Mouse (Mus musculus) heart, embryonic 15.5 days (tissue): ENCODE data around the gene Uap1l1. TPM values are rescaled to one million over a fixed set of nuclear protein-coding genes. Genes with fewer than 3 reads are reported as not detected.

Experiments
- ATAC-seq: fragments of 200-750 bp; cut with Nextera tagmentation; replicated peaks from 2 replicates; pipeline ENCODE4 v1.8.0; 2017; ENCODE audit warnings: low read depth, moderate TSS enrichment; ENCODE audit not compliant: insufficient number of reproducible peaks, insufficient read depth, low FRiP score
- H3K27ac ChIP-seq: fragments of 300-500 bp; sonication (generic); 2 replicates; pipeline ENCODE4 v1.5.1; 2015; ENCODE audit warnings: mild to moderate bottlenecking, inconsistent platforms
- H3K27me3 ChIP-seq: fragments of 300-500 bp; sonication (generic); 2 replicates; pipeline ENCODE4 v1.6.1; 2015; ENCODE audit warnings: inconsistent platforms
- H3K36me3 ChIP-seq: fragments of 300-500 bp; sonication (generic); 2 replicates; pipeline ENCODE4 v1.6.1; 2015; ENCODE audit warnings: mild to moderate bottlenecking, inconsistent platforms
- H3K4me1 ChIP-seq: fragments of 300-500 bp; sonication (generic); replicated peaks from 2 replicates; pipeline ENCODE4 v1.6.1; 2015; ENCODE audit warnings: inconsistent platforms
- H3K4me2 ChIP-seq: fragments of 300-500 bp; sonication (generic); 2 replicates; pipeline ENCODE4 v1.6.1; 2015; ENCODE audit warnings: inconsistent platforms, mild to moderate bottlenecking, moderate library complexity
- H3K4me3 ChIP-seq: fragments of 300-500 bp; sonication (generic); 2 replicates; pipeline ENCODE4 v1.5.1; 2015; ENCODE audit warnings: mild to moderate bottlenecking, inconsistent platforms
- H3K9ac ChIP-seq: fragments of 300-500 bp; sonication (generic); 2 replicates; pipeline ENCODE4 v1.6.1; 2015; ENCODE audit warnings: mild to moderate bottlenecking, inconsistent platforms
- H3K9me3 ChIP-seq: fragments of 300-500 bp; sonication (generic); replicated peaks from 2 replicates; pipeline ENCODE4 v1.6.1; 2016; ENCODE audit warnings: inconsistent platforms
- WGBS: fragments of 180-500 bp; shearing (Covaris S2); methylation state at CpG from one replicate; pipeline ENCODE4 v1.1.7; 2015; ENCODE audit warnings: mixed read lengths; 5-methylcytosine and 5-hydroxymethylcytosine counted together
- polyA plus RNA-seq: library from polyadenylated mRNA; unstranded; fragments of >200 nt; fragmentation: Nextera tagmentation; extraction: Ambion mirVana; gene quantifications from 2 replicates; pipeline ENCODE4 v1.2.1, GENCODE M21; 2015

Uap1l1 gene
- polyA plus RNA-seq, 1 experiment from 2014 or later: 13.9 TPM

DNA sequence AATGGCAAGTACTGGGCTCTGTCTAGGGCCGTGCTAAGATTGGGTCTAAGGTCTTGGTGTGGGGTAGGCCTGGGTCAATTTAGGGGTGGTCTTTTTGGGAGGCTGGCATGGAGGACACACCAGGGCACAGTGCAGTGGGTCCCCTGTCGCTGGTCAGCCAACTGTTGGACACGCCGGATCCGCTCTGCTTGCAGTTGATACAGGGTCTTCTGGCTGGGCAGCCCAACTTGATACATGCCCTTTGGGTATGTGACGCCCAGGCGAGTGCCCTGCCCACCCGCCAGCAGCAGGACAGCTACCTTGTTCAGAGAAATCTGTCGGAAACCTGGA lies 756 bp downstream of the Uap1l1 start:
- Histone ChIP-seq H3K9me3 (no peaks in the 10 kb centered on the region), H3K27ac (no peak overlapping the region), H3K4me2 (peak overlapping the region; percentile 91), H3K4me3 (peak overlapping the region; percentile 62), H3K4me1 (peaks cover 9% of the 10 kb centered on the region), H3K27me3 (peaks cover 25% of the 10 kb centered on the region), H3K36me3 (peaks cover 3% of the 10 kb centered on the region; the same call in 1 of the 2 replicates), H3K9ac (peak overlapping the region; percentile 72)
- WGBS: 37% methylated on average over 9 of the region's 9 CpGs
- no peak; the same call in 1 of the 2 replicates for ATAC-seq

DNA sequence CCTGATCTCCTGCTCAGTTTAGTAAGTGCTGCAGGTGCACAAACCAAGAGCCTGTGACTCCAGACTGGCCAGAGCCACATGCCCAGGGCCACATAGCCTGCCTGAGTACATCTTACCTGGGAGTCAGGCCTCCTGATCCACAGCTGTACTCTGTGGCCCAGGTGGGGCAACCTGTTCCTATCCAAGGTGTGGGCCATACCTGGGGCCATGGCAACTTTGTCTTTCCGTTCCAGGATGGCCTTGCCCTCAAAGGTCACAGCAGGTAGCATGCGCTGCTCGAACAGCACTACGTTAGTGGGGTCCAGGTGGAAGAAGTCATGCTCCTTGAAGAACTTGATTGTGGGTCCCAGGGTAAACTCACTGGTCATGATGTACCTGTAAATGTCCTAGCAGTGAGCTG lies 1.2 kb downstream of the Uap1l1 start:
- Histone ChIP-seq H3K36me3 (peaks cover 3% of the 10 kb centered on the region; the same call in 1 of the 2 replicates), H3K4me3 (peak overlapping the region; percentile 62)

DNA sequence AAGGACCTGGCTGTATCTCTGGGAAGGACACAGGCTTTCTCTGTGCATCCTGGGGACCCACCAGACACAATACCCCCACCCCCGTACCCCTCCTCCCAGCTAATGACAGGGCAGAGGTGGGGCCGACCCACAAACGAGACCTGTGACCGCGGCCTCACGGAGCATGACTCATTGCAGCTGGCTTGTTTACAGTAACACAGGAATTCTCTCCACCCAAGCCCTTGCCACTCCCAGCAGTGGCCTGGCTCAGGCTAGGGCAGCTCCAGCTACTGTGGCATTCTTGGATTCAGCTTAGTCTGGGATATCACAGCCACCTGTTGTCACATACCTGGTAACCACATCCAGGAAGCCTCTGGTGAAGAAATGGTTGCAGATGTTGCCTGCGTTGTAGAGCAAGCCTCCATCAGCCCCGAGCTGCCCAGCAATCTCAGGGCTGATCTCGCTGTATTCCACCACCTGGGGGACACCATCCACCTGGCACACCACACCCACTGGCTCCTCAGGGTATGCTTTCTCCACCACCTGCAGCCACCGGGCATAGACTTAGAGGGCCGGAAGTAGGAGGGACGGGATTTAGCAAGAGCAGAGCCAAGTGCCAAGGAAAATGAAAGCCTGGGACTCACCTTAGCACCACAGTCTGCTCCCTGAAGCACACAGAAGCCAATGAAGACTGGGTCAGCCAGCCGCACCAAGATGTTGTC lies 1.9 kb downstream of the Uap1l1 start:
- H3K9me3 ChIP-seq: no peaks in the 10 kb centered on the region
- 48% methylated on average over 13 of the region's 13 CpGs for WGBS
- peaks cover 3% of the 10 kb centered on the region; the same call in 1 of the 2 replicates for H3K36me3 ChIP-seq
- no peak overlapping the region for H3K27ac ChIP-seq
- H3K4me1 ChIP-seq: peaks cover 9% of the 10 kb centered on the region
- H3K9ac ChIP-seq: no peak overlapping the region
- H3K4me3 ChIP-seq: no peak overlapping the region
- no peak overlapping the region for H3K4me2 ChIP-seq
- no peak for ATAC-seq
- peaks cover 21% of the 10 kb centered on the region for H3K27me3 ChIP-seq

More for the DNA sequence above, 1.2 kb downstream of the Uap1l1 start:
- ATAC-seq: no peak
- Histone ChIP-seq H3K4me1 (peaks cover 9% of the 10 kb centered on the region), H3K27ac (no peak overlapping the region), H3K4me2 (peak overlapping the region; percentile 91), H3K9me3 (no peaks in the 10 kb centered on the region), H3K27me3 (peaks cover 25% of the 10 kb centered on the region), H3K9ac (no peak overlapping the region)
- 91% methylated on average over 4 of the region's 4 CpGs for WGBS

DNA sequence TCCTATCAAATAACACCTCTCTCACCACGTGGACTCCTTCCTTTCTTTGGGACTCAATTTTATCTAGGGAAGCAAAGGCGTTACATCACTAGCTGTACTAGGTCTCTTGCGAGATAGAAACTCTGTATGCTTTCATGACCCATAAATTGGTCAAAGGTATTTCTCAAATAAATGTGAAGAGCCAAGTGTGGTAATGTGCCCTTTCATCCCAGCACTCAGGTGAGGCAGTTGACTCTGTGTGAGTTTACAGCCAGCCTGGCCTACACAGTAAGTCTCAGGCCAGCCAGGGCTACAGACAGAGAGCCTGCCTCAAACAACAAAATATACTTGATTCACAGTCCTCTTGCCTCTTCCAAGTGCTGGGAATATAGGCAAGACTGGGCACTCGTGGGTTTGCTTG lies 5.6 kb downstream of the Uap1l1 start:
- no peak overlapping the region for H3K27ac ChIP-seq
- H3K27me3 ChIP-seq: peaks cover 5% of the 10 kb centered on the region; the same call in 1 of the 2 replicates
- no peak for ATAC-seq
- no peak overlapping the region for H3K4me3 ChIP-seq
- no peak overlapping the region for H3K9ac ChIP-seq
- no peak overlapping the region for H3K4me2 ChIP-seq
- 65% methylated on average over 4 of the region's 4 CpGs for WGBS
- H3K36me3 ChIP-seq: peaks cover 3% of the 10 kb centered on the region; the same call in 1 of the 2 replicates
- H3K4me1 ChIP-seq: peaks cover 17% of the 10 kb centered on the region
- no peaks in the 10 kb centered on the region for H3K9me3 ChIP-seq

DNA sequence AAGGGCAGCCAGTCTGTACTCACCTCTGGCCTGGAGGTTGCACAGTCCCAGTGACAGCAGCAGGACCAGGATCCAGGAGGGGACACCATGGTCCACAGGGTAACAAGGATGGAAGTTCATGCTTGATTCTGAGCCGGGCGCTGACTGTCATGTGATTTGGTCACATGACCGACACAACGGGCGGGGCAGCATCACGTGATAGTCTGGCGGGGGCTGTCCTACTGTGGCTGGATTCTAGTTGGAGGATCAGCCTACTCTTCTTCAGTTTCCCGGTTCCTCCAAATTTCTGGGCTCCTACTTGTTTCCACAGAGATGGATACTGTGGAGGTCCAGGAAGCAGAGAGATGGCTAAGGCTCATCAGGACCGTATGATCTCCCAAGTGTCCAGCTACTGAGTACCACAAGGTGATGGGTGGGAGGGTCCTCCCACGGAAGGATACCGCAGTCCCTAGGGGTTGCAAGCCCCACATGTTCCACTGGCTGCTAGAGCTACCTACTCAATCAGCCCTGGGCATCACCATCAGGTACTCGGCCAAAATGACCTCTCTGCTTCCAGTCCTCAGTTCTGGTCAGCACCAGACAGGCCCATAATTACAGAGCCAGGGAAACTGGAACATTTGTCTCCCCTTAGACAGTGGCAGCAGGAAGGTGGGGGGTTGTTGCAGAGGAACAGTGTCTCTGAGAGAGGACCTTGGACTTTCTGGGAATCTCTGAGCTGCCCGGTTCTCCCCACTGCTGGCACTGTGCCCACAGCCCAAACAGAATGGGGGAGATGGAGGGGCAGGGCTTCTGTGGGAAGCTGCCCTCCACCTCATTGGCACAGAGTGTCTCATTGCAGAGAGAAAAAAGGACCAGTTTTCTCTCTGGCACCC lies 9.0 kb downstream of the Uap1l1 start, which contains the start of gene Dpp7:
Gene Dpp7, minus strand, starts transcription at position 152 of the 872 bp plus-strand sequence.
- H3K4me3 ChIP-seq: peak within 1 kb of the TSS; percentile 51
- peak; percentile 56 for ATAC-seq
- 4% methylated on average over 13 of the region's 13 CpGs for WGBS
- H3K9me3 ChIP-seq: no peaks in the 10 kb centered on the region
- peak within 1 kb of the TSS; percentile 31 for H3K9ac ChIP-seq
- peaks cover 14% of the 10 kb centered on the region for H3K4me1 ChIP-seq
- no peaks in the 10 kb centered on the region for H3K27me3 ChIP-seq
- H3K27ac ChIP-seq: no peak within 1 kb of the TSS
- H3K36me3 ChIP-seq: peaks cover 11% of the 10 kb centered on the region; the same call in 1 of the 2 replicates
- peak within 1 kb of the TSS; percentile 71 for H3K4me2 ChIP-seq

DNA sequence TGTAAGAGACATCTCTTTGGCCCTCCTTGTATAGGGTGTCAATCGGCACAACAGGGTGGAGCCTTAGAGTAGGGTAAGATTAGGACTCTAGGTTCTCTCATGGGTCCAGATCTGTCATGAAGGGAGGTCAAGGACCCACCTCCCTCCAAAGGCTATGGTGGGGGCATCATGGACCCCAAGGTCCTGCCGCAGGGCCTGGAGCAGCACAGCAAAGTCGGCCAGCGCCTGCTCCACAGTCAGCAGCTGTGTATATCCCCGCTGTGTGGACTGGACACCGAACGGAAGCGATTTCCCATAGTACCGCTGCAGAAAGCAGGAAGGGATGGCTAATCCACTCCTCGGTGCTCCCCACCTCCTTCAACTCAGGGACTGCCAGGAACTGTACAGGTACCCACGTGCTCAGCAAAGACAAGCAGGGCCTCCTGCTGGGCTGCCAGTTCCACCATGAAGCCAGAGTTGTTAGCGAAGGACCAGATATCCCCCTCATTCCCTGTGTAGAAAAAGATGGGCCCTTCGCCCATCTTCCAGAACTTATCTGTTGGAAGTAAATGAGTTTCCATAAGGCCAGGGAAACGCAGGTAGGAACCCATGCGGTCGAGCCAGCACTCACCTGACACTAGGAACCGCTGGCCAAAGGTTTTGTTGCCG lies 9.9 kb downstream of the Uap1l1 start:
- no peak overlapping the region for H3K27ac ChIP-seq
- no peaks in the 10 kb centered on the region for H3K9me3 ChIP-seq
- ATAC-seq: 0 out of 2 replicates have a peak, but pooled peaks have one; percentile 2
- H3K36me3 ChIP-seq: peaks cover 20% of the 10 kb centered on the region
- H3K4me2 ChIP-seq: peak overlapping the region; percentile 71
- peak overlapping the region; percentile 51 for H3K4me3 ChIP-seq
- H3K4me1 ChIP-seq: peaks cover 14% of the 10 kb centered on the region
- WGBS: 38% methylated on average over 18 of the region's 18 CpGs
- H3K9ac ChIP-seq: peak overlapping the region; percentile 31; the same call in 1 of the 2 replicates
- H3K27me3 ChIP-seq: no peaks in the 10 kb centered on the region

DNA sequence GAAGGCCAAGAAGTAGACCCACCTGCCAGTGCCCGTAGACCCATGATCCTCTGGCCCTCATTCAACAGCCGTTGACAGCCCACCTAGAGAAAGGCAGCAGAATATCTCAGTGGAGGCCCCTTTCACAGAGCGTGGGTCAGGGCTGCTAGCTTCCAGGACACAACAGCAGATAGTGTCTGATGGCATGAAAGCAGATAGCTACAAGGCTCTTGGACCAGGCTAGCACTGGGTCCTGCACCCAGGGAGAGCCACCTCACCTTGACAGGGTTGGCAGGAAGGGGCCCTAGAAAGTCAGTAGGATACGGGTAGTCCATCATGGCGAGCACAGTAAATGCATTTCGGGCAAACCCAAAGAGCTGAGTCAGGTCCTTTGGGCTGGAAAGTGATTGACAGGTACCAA lies 11.3 kb downstream of the Uap1l1 start:
- no peak overlapping the region for H3K27ac ChIP-seq
- peaks cover 33% of the 10 kb centered on the region for H3K36me3 ChIP-seq
- H3K4me2 ChIP-seq: no peak overlapping the region
- no peaks in the 10 kb centered on the region for H3K9me3 ChIP-seq
- no peaks in the 10 kb centered on the region for H3K27me3 ChIP-seq
- H3K4me3 ChIP-seq: no peak overlapping the region
- ATAC-seq: no peak
- H3K4me1 ChIP-seq: peaks cover 14% of the 10 kb centered on the region
- WGBS: 88% methylated on average over 6 of the region's 6 CpGs
- H3K9ac ChIP-seq: no peak overlapping the region

DNA sequence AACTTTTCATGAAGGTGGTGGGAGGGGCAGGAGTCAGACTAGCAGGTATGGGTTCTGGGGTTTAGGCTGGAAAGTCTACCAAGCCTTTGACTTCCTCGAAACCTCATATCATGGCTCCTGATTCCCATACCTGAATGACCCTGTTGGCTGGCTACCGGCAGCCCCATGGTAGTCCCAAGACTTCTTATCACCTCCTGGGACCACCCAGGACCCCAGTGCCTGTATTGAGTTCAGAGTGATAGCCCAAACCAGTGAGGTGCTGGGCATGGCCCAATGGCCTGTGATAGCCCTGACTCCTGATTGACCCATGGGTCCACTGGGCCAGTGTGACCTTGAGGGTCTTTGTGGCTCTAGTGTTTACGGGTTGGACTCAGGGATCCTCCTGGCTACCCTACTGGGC lies 14.8 kb downstream of the Uap1l1 start:
- no peaks in the 10 kb centered on the region for H3K9me3 ChIP-seq
- H3K27me3 ChIP-seq: no peaks in the 10 kb centered on the region
- WGBS: 92% methylated on average over 3 of the region's 3 CpGs
- peaks cover 65% of the 10 kb centered on the region for H3K36me3 ChIP-seq
- H3K4me2 ChIP-seq: no peak overlapping the region
- no peak overlapping the region for H3K27ac ChIP-seq
- peaks cover 4% of the 10 kb centered on the region for H3K4me1 ChIP-seq
- no peak overlapping the region for H3K4me3 ChIP-seq
- no peak for ATAC-seq
- H3K9ac ChIP-seq: no peak overlapping the region

DNA sequence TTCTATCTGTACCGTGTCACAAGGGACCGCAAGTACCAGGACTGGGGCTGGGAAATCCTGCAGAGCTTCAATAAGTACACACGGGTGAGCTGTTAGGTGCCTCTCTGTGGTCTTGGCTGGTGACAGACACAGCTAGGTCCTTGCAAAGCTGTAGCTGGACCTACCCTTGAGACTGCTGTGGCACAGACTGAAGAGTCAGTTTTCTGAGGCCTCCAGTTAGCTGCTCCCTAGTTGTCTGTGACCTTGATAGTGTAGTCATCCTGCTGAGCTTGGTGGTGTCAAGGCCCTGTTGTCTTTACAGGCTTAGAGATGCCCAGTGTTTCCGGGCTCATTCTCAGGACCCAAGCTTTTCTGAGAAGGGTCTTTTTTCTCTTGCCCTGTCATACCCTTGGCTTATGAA lies 16.0 kb downstream of the Uap1l1 start:
- Histone ChIP-seq H3K27me3 (no peaks in the 10 kb centered on the region), H3K27ac (no peak overlapping the region), H3K4me2 (no peak overlapping the region), H3K4me1 (no peaks in the 10 kb centered on the region), H3K36me3 (peaks cover 77% of the 10 kb centered on the region), H3K9me3 (no peaks in the 10 kb centered on the region), H3K4me3 (no peak overlapping the region), H3K9ac (no peak overlapping the region)
- WGBS: 88% methylated on average over 4 of the region's 4 CpGs
- ATAC-seq: no peak

DNA sequence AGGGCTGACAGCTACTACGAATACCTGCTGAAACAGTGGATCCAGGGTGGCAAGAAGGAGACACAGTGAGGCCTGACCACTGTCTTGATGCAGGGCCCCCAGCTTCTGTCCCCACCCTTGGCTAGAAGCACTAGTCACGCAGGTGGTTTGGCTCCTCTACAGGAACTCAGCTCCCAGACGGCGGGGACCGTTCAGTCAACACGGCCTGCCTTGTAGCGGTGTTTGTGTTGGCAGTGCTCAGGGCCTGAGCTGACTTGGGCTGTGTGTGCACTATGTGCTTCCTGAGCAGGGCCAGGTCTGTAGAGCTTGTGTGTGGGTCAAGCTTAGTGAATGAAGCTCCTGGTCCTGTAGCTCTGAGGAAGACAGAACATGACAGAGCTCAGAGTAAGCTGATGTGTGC lies 17.3 kb downstream of the Uap1l1 start:
- ATAC-seq: no peak; the same call in 1 of the 2 replicates

DNA sequence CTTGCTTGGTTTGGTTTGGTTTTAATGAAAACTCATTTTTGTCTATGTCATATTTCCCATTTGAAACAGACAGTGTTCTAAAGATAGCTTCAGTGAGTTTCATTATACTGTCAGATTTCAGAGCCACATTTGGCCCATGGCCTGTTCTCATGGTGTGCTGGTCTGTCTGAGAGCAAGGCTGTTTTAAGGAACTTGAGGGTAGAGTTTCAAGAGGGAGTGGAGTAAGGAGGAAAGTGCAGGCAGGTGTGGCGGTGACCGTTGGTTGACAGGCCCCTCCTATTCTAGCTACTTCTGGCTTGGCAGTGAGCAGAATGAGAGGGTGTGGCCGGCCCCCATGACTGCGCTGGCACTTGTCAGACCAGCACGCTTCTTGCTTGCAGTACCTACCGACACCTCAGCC lies 27.2 kb downstream of the Uap1l1 start:
- no peak overlapping the region for H3K4me3 ChIP-seq
- peaks cover 14% of the 10 kb centered on the region for H3K4me1 ChIP-seq
- no peak overlapping the region for H3K9ac ChIP-seq
- H3K9me3 ChIP-seq: no peaks in the 10 kb centered on the region
- H3K27ac ChIP-seq: no peak overlapping the region
- no peaks in the 10 kb centered on the region for H3K27me3 ChIP-seq
- H3K36me3 ChIP-seq: peaks cover 77% of the 10 kb centered on the region
- ATAC-seq: no peak
- WGBS: 92% methylated on average over 6 of the region's 6 CpGs
- H3K4me2 ChIP-seq: no peak overlapping the region

More for the DNA sequence above, 17.3 kb downstream of the Uap1l1 start:
- Histone ChIP-seq H3K36me3 (peaks cover 90% of the 10 kb centered on the region), H3K27me3 (no peaks in the 10 kb centered on the region), H3K4me1 (no peaks in the 10 kb centered on the region), H3K9ac (no peak overlapping the region), H3K27ac (no peak overlapping the region), H3K9me3 (no peaks in the 10 kb centered on the region), H3K4me3 (no peak overlapping the region), H3K4me2 (no peak overlapping the region)
- 86% methylated on average over 7 of the region's 7 CpGs for WGBS
